Mouse (Mus musculus) cerebellum, adult 2 months (tissue): ENCODE measurements around the gene Gm17364. TPM values are rescaled to one million over a fixed set of nuclear protein-coding genes. Genes with fewer than 3 reads are reported as not detected.

Source experiments
- DNase-seq, 2 experiments: peaks; one replicate each; pipeline ENCODE4 v3.0.0; 2021
- H3K27ac ChIP-seq: fragments of 200-500 bp; 2 replicates; pipeline ENCODE4 v1.5.1; 2012; ENCODE audit warnings: low read length, control low read depth, inconsistent platforms; ENCODE audit not compliant: insufficient read depth
- H3K27me3 ChIP-seq: fragments of 200-500 bp; 2 replicates; pipeline ENCODE4 v1.6.1; 2012; ENCODE audit warnings: inconsistent platforms, mild to moderate bottlenecking, low read length, moderate library complexity; ENCODE audit not compliant: control insufficient read depth, insufficient read depth
- H3K4me1 ChIP-seq: fragments of 200-500 bp; 2 replicates; pipeline ENCODE4 v1.6.1; 2011; ENCODE audit warnings: low read length; ENCODE audit not compliant: control insufficient read depth, insufficient read depth
- H3K4me3 ChIP-seq: fragments of 200-500 bp; replicated peaks from 2 replicates; pipeline ENCODE3; 2011; ENCODE audit warnings: mild to moderate bottlenecking, low read depth, low read length, control low read depth; ENCODE audit not compliant: insufficient read depth
- CTCF ChIP-seq: fragments of 200-500 bp; IDR thresholded peaks from 2 replicates; pipeline ENCODE4 v1.5.1; 2011; ENCODE audit warnings: low read depth, mild to moderate bottlenecking, control low read depth, low read length, moderate library complexity, borderline replicate concordance; ENCODE audit not compliant: insufficient read depth
- POLR2A ChIP-seq: fragments of 200-500 bp; IDR thresholded peaks from 2 replicates; pipeline ENCODE4 v1.6.1; 2011; ENCODE audit warnings: low read length, control low read depth, borderline replicate concordance; ENCODE audit not compliant: insufficient read depth
- WGBS: fragments of 180-500 bp; shearing (Covaris S2); methylation state at CpG from one replicate; pipeline ENCODE4 v1.1.7; 2018; 5-methylcytosine and 5-hydroxymethylcytosine counted together
- polyA plus RNA-seq: library from polyadenylated mRNA; depleted of rRNA; stranded (reverse); fragments of >200 nt; gene quantifications from 2 replicates; pipeline ENCODE4 v1.2.3, GENCODE M21; 2012

Gene Gm17364
- polyA plus RNA-seq, 1 experiment: not detected

GRCm38 (mm10) chr13:41250318-41250981 is 23.3 kb downstream of the Gm17364 start:
- Histone ChIP-seq H3K4me3 (peak overlapping the region; percentile 66), H3K4me1 (peaks cover 5% of the 10 kb centered on the region; the same call in 1 of the 2 replicates), H3K27ac (no peak overlapping the region), H3K27me3 (no peaks in the 10 kb centered on the region)
- no peak for TF ChIP-seq POLR2A
- TF ChIP-seq CTCF: no peak
- WGBS: 1% methylated on average over 27 of the region's 27 CpGs
- peak in 1 of 2 experiments; percentile 55 for DNase-seq

DNA sequence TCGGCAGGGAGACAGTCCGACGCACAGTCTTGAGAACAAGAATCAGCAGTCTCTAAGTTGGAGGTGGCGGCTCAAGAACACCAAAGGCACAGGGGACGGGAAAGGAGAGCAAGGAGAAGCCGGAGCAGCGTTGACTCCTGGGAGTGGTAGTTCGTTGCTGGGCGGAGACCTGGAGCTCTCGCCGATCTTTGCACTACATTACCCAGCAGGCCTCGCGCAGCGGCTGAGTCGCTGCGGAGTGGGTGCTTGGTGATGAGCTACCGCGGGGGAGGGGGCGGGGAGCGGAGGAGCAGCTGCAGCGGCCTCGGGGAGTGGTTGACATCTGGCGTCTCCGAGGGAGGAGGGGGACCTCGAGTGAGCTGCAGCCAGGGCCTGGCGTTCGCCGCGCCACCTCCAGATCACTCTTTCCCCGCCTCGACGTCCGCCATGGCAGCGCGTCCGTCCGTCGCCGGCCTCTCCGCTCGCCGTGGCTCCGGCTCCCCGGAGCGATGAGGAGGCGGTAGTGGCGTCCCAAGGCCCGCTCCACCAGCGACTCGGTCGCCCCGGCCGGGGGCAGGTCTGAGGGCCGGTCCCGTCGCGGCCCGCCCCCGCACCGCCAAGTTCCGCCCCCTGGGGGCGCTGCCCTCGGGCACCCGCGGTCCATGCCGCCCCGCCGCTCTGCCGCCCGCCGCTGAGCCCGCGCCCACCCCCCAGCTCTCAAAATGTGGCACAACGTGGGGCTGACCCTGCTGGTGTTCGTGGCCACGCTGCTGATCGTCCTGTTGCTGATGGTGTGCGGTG is 24.0 kb downstream of the Gm17364 start, which contains the start of gene Smim13:
Smim13 (plus strand) TSS at position 307 of the 780 bp plus-strand sequence.
- DNase-seq: peak; percentile 92 to 96
- Histone ChIP-seq H3K4me1 (peaks cover 5% of the 10 kb centered on the region; the same call in 1 of the 2 replicates), H3K27ac (peak within 1 kb of the TSS; percentile 93), H3K27me3 (no peaks in the 10 kb centered on the region), H3K4me3 (peak within 1 kb of the TSS; percentile 66)
- TF ChIP-seq CTCF (no peak), POLR2A (peak; percentile 62; the same call in 1 of the 2 replicates)
- WGBS: under 1% methylated on average over 77 of the region's 78 CpGs

- TF ChIP-seq POLR2A: no peak
- TF ChIP-seq CTCF: no peak
- 44% methylated on average over 12 of the region's 12 CpGs for WGBS
Measured at GRCm38 (mm10) chr13:41248751-41249520, 24.8 kb downstream of the Gm17364 start.

DNA sequence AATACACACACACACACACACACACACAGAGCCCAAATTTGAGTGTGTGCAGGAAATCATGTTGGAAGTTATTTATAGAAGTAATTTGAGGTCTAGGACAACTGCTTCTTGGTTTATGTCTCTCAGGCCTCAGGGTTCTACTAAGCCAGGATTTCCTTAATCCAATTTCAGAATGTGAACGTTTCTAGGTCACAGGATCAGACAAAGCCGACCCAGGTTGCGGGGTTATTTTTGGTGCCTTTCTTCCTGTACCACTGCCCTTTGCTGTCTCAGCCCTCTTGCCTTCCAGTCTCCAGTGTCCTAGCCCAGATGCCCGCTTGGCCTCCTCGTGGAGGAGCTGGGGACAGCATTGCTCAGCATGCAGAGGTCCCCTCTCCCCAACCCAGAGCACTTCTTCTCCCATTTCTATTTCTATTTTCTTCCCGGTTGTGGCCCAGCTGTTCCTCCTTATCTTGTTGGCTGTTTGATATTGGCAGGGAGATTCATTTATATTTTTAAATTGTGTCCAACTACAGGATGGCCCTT is 29.4 kb downstream of the Gm17364 start:
- 65% methylated on average over 6 of the region's 6 CpGs for WGBS

More at GRCm38 (mm10) chr13:41248751-41249520, 24.8 kb downstream of the Gm17364 start:
- H3K27me3 ChIP-seq: no peaks in the 10 kb centered on the region
- H3K27ac ChIP-seq: peak overlapping the region; percentile 3; the same call in 1 of the 2 replicates
- peaks cover 5% of the 10 kb centered on the region; the same call in 1 of the 2 replicates for H3K4me1 ChIP-seq
- H3K4me3 ChIP-seq: peak overlapping the region; percentile 66
- DNase-seq: no peak

DNA sequence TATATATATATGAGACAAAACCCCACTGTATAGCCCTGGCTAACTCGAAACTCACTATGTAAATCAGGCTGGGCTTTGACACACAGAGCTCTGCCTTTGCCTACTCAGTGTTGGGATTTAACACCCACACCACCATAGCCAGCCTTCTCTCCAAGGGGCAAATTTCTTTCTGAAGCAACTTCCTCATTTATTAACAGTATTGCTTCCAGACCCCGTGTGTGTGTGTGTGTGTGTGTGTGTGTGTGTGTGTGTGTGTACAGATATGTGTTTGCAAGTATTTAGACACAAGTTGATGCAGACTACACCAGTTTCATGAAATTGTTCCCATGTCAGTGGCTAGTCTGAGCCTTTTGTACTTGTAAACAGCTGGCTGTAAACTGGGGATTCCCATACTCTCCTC is 32.2 kb downstream of the Gm17364 start:
- no peaks in the 10 kb centered on the region for H3K4me1 ChIP-seq
- no peaks in the 10 kb centered on the region for H3K27me3 ChIP-seq
- H3K27ac ChIP-seq: no peak overlapping the region
- DNase-seq: no peak
- 63% methylated on average over 2 of the region's 2 CpGs for WGBS
- no peak for TF ChIP-seq POLR2A
- TF ChIP-seq CTCF: no peak
- H3K4me3 ChIP-seq: no peak overlapping the region

More for the DNA sequence above, 29.4 kb downstream of the Gm17364 start:
- Histone ChIP-seq H3K4me1 (no peaks in the 10 kb centered on the region), H3K27ac (no peak overlapping the region), H3K4me3 (no peak overlapping the region), H3K27me3 (no peaks in the 10 kb centered on the region)
- no peak for DNase-seq
- TF ChIP-seq POLR2A (no peak), CTCF (no peak)

GRCm38 (mm10) chr13:41238805-41239130 is 35.0 kb downstream of the Gm17364 start:
- no peak for TF ChIP-seq POLR2A
- peak; percentile 35; the same call in 1 of the 2 replicates for TF ChIP-seq CTCF
- H3K27me3 ChIP-seq: no peaks in the 10 kb centered on the region
- H3K27ac ChIP-seq: no peak overlapping the region
- WGBS: 5% methylated on average over 5 of the region's 5 CpGs
- peak in 1 of 2 experiments; percentile 27 for DNase-seq
- H3K4me1 ChIP-seq: no peaks in the 10 kb centered on the region
- no peak overlapping the region for H3K4me3 ChIP-seq

- WGBS: 84% methylated on average over 10 of the region's 10 CpGs
- TF ChIP-seq CTCF (no peak), POLR2A (no peak)
- Histone ChIP-seq H3K27ac (no peak overlapping the region), H3K4me3 (no peak overlapping the region), H3K27me3 (no peaks in the 10 kb centered on the region), H3K4me1 (no peaks in the 10 kb centered on the region)
- DNase-seq: no peak
Measured at GRCm38 (mm10) chr13:41238035-41238804, 35.6 kb downstream of the Gm17364 start.
